Mouse (Mus musculus): ENCODE data around the gene Ctc1. TPM values are rescaled to one million over a fixed set of nuclear protein-coding genes. Genes with fewer than 3 reads are reported as not detected.

The Ctc1 gene
- polyA plus RNA-seq, 1 experiment from 2014 or later = 57.5 TPM

- Histone ChIP-seq H3K9me3 (ENCODE audit: control insufficient read depth, low read length) (no peaks in the 10 kb centered on the region), H3K36me3 (ENCODE audit: control insufficient read depth, insufficient read depth, low read length) (no peaks in the 10 kb centered on the region), H3K9ac (ENCODE audit: low read depth, low read length) (peak overlapping the region; percentile 69; the same call in 1 of the 2 replicates), H3K4me3 (ENCODE audit: low read depth, low read length) (peak overlapping the region; percentile 53), H3K27ac (ENCODE audit: low read depth, low read length) (0 out of 2 replicates have a peak overlapping the region, but pooled peaks have one; percentile 16), H3K4me1 (replicated peaks; ENCODE audit: control insufficient read depth, insufficient read depth, low read length) (peaks cover 32% of the 10 kb centered on the region), H3K27me3 (replicated peaks; ENCODE audit: control insufficient read depth, insufficient read depth, low read length) (no peaks in the 10 kb centered on the region), H3K4me2 (peak overlapping the region; percentile 88)
- whole genome bisulfite sequencing = 9% methylated on average over 8 of the region's 8 CpGs
- ATAC-seq (replicated peaks; ENCODE audit: low FRiP score) = no peak
- DNase-seq (ENCODE audit: low spot score) = peak; percentile 79
Measured at GRCm38 (mm10) chr11:69066956-69067355, 51.2 kb downstream of the Ctc1 start.

- Histone ChIP-seq H3K27ac (ENCODE audit: low read depth, low read length) (0 out of 2 replicates have a peak overlapping the region, but pooled peaks have one; percentile 16), H3K4me2 (peak overlapping the region; percentile 88)
- ATAC-seq (replicated peaks; ENCODE audit: low FRiP score) = no peak
Measured at GRCm38 (mm10) chr11:69067601-69068000, 51.9 kb downstream of the Ctc1 start.

GRCm38 (mm10) chr11:69070093-69070492 is 54.4 kb downstream of the Ctc1 start:
- 2% methylated on average over 13 of the region's 13 CpGs for WGBS
- H3K27ac ChIP-seq (ENCODE audit: low read depth, low read length) = peak overlapping the region; percentile 68
- no peaks in the 10 kb centered on the region for H3K36me3 ChIP-seq (ENCODE audit: control insufficient read depth, insufficient read depth, low read length)
- H3K9ac ChIP-seq (ENCODE audit: low read depth, low read length) = peak overlapping the region; percentile 81
- no peaks in the 10 kb centered on the region for H3K9me3 ChIP-seq (ENCODE audit: control insufficient read depth, low read length)
- H3K4me3 ChIP-seq (ENCODE audit: low read depth, low read length) = peak overlapping the region; percentile 70
- peaks cover 40% of the 10 kb centered on the region for H3K4me1 ChIP-seq (replicated peaks; ENCODE audit: control insufficient read depth, insufficient read depth, low read length)
- DNase-seq (ENCODE audit: low spot score) (no peak), ATAC-seq (replicated peaks; ENCODE audit: low FRiP score) (no peak)
- H3K27me3 ChIP-seq (replicated peaks; ENCODE audit: control insufficient read depth, insufficient read depth, low read length) = no peaks in the 10 kb centered on the region
- H3K4me2 ChIP-seq = peak overlapping the region; percentile 90

More at GRCm38 (mm10) chr11:69067601-69068000, 51.9 kb downstream of the Ctc1 start:
- H3K9ac ChIP-seq (ENCODE audit: low read depth, low read length) = no peak overlapping the region
- DNase-seq (ENCODE audit: low spot score) = no peak
- 34% methylated on average over 6 of the region's 6 CpGs for WGBS
- H3K27me3 ChIP-seq (replicated peaks; ENCODE audit: control insufficient read depth, insufficient read depth, low read length) = no peaks in the 10 kb centered on the region
- no peaks in the 10 kb centered on the region for H3K36me3 ChIP-seq (ENCODE audit: control insufficient read depth, insufficient read depth, low read length)
- H3K4me1 ChIP-seq (replicated peaks; ENCODE audit: control insufficient read depth, insufficient read depth, low read length) = peaks cover 37% of the 10 kb centered on the region
- peak overlapping the region; percentile 1; the same call in 1 of the 2 replicates for H3K4me3 ChIP-seq (ENCODE audit: low read depth, low read length)
- H3K9me3 ChIP-seq (ENCODE audit: control insufficient read depth, low read length) = no peaks in the 10 kb centered on the region

GRCm38 (mm10) chr11:69070590-69071222 is 55.0 kb downstream of the Ctc1 start, which contains the start of gene Tmem107:
TSS of gene Tmem107 (plus strand) at chr11:69070806.
- Histone ChIP-seq H3K4me3 (ENCODE audit: low read depth, low read length) (peak within 1 kb of the TSS; percentile 70), H3K27ac (ENCODE audit: low read depth, low read length) (peak within 1 kb of the TSS; percentile 68), H3K36me3 (ENCODE audit: control insufficient read depth, insufficient read depth, low read length) (no peaks in the 10 kb centered on the region), H3K4me2 (peak within 1 kb of the TSS; percentile 90), H3K4me1 (replicated peaks; ENCODE audit: control insufficient read depth, insufficient read depth, low read length) (peaks cover 40% of the 10 kb centered on the region), H3K27me3 (replicated peaks; ENCODE audit: control insufficient read depth, insufficient read depth, low read length) (no peaks in the 10 kb centered on the region), H3K9ac (ENCODE audit: low read depth, low read length) (peak within 1 kb of the TSS; percentile 81), H3K9me3 (ENCODE audit: control insufficient read depth, low read length) (no peaks in the 10 kb centered on the region)
- under 1% methylated on average over 47 of the region's 47 CpGs for WGBS
- DNase-seq (ENCODE audit: low spot score) = peak; percentile 91
- peak; percentile 82 for ATAC-seq (replicated peaks; ENCODE audit: low FRiP score)

- Histone ChIP-seq H3K4me3 (ENCODE audit: low read depth, low read length) (peak overlapping the region; percentile 70), H3K36me3 (ENCODE audit: control insufficient read depth, insufficient read depth, low read length) (no peaks in the 10 kb centered on the region), H3K27me3 (replicated peaks; ENCODE audit: control insufficient read depth, insufficient read depth, low read length) (no peaks in the 10 kb centered on the region), H3K27ac (ENCODE audit: low read depth, low read length) (peak overlapping the region; percentile 68), H3K9ac (ENCODE audit: low read depth, low read length) (peak overlapping the region; percentile 69), H3K4me1 (replicated peaks; ENCODE audit: control insufficient read depth, insufficient read depth, low read length) (peaks cover 37% of the 10 kb centered on the region), H3K4me2 (peak overlapping the region; percentile 90), H3K9me3 (ENCODE audit: control insufficient read depth, low read length) (no peaks in the 10 kb centered on the region)
- 29% methylated on average over 9 of the region's 9 CpGs for WGBS
- ATAC-seq (replicated peaks; ENCODE audit: low FRiP score) (no peak), DNase-seq (ENCODE audit: low spot score) (no peak)
Measured at GRCm38 (mm10) chr11:69071262-69071661, 55.6 kb downstream of the Ctc1 start.

- Histone ChIP-seq H3K9me3 (ENCODE audit: control insufficient read depth, low read length) (no peaks in the 10 kb centered on the region), H3K36me3 (ENCODE audit: control insufficient read depth, insufficient read depth, low read length) (no peaks in the 10 kb centered on the region), H3K27me3 (replicated peaks; ENCODE audit: control insufficient read depth, insufficient read depth, low read length) (no peaks in the 10 kb centered on the region), H3K4me2 (peak overlapping the region; percentile 90), H3K4me1 (replicated peaks; ENCODE audit: control insufficient read depth, insufficient read depth, low read length) (peaks cover 29% of the 10 kb centered on the region), H3K4me3 (ENCODE audit: low read depth, low read length) (peak overlapping the region; percentile 33; the same call in 1 of the 2 replicates), H3K27ac (ENCODE audit: low read depth, low read length) (no peak overlapping the region; the same call in 1 of the 2 replicates), H3K9ac (ENCODE audit: low read depth, low read length) (peak overlapping the region; percentile 27; the same call in 1 of the 2 replicates)
- 83% methylated on average over 11 of the region's 11 CpGs for WGBS
- no peak for DNase-seq (ENCODE audit: low spot score)
- ATAC-seq (replicated peaks; ENCODE audit: low FRiP score) = no peak
Measured at GRCm38 (mm10) chr11:69072234-69072633, 56.5 kb downstream of the Ctc1 start.

- Histone ChIP-seq H3K4me3 (ENCODE audit: low read depth, low read length) (peak overlapping the region; percentile 33), H3K4me1 (replicated peaks; ENCODE audit: control insufficient read depth, insufficient read depth, low read length) (peaks cover 25% of the 10 kb centered on the region), H3K9ac (ENCODE audit: low read depth, low read length) (peak overlapping the region; percentile 67), H3K27ac (ENCODE audit: low read depth, low read length) (peak overlapping the region; percentile 95), H3K9me3 (ENCODE audit: control insufficient read depth, low read length) (no peaks in the 10 kb centered on the region), H3K4me2 (peak overlapping the region; percentile 90), H3K27me3 (replicated peaks; ENCODE audit: control insufficient read depth, insufficient read depth, low read length) (no peaks in the 10 kb centered on the region), H3K36me3 (ENCODE audit: control insufficient read depth, insufficient read depth, low read length) (no peaks in the 10 kb centered on the region)
- WGBS = 18% methylated on average over 9 of the region's 9 CpGs
- no peak for DNase-seq (ENCODE audit: low spot score)
- no peak for ATAC-seq (replicated peaks; ENCODE audit: low FRiP score)
Measured at GRCm38 (mm10) chr11:69072666-69073064, 57.0 kb downstream of the Ctc1 start.

- H3K9ac ChIP-seq (ENCODE audit: low read depth, low read length) = peak overlapping the region; percentile 67
- peak overlapping the region; percentile 90 for H3K4me2 ChIP-seq
- H3K4me3 ChIP-seq (ENCODE audit: low read depth, low read length) = peak overlapping the region; percentile 33
- peaks cover 24% of the 10 kb centered on the region for H3K4me1 ChIP-seq (replicated peaks; ENCODE audit: control insufficient read depth, insufficient read depth, low read length)
- ATAC-seq (replicated peaks; ENCODE audit: low FRiP score) = peak; percentile 81
- under 1% methylated on average over 14 of the region's 14 CpGs for WGBS
- H3K36me3 ChIP-seq (ENCODE audit: control insufficient read depth, insufficient read depth, low read length) = no peaks in the 10 kb centered on the region
- DNase-seq (ENCODE audit: low spot score) = peak; percentile 70
- H3K9me3 ChIP-seq (ENCODE audit: control insufficient read depth, low read length) = no peaks in the 10 kb centered on the region
- peak overlapping the region; percentile 95 for H3K27ac ChIP-seq (ENCODE audit: low read depth, low read length)
- no peaks in the 10 kb centered on the region for H3K27me3 ChIP-seq (replicated peaks; ENCODE audit: control insufficient read depth, insufficient read depth, low read length)
Measured at GRCm38 (mm10) chr11:69073065-69073888, 57.6 kb downstream of the Ctc1 start.
